Mouse (Mus musculus) hindbrain, embryonic 16.5 days (tissue): ENCODE results near the gene Tnnc1. TPM values are rescaled to one million over a fixed set of nuclear protein-coding genes. Genes with fewer than 3 reads are reported as not detected.

ENCODE experiments used
- ATAC-seq: fragments of 200-750 bp; cut with Nextera tagmentation; 2 replicates; pipeline ENCODE4 v1.8.0; 2017; ENCODE audit warnings: moderate TSS enrichment, moderate library complexity
- H3K27ac ChIP-seq: fragments of 300-500 bp; sonication (generic); 2 replicates; pipeline ENCODE4 v1.5.1; 2014; ENCODE audit warnings: low read depth, mild to moderate bottlenecking, control low read depth, low read length, moderate library complexity
- H3K27me3 ChIP-seq: fragments of 300-500 bp; sonication (generic); replicated peaks from 2 replicates; pipeline ENCODE4 v1.6.1; 2014; ENCODE audit warnings: low read length; ENCODE audit not compliant: control insufficient read depth, insufficient read depth
- H3K36me3 ChIP-seq: fragments of 300-500 bp; sonication (generic); 2 replicates; pipeline ENCODE4 v1.6.1; 2014; ENCODE audit warnings: mild to moderate bottlenecking, low read length, moderate library complexity, mixed read lengths; ENCODE audit not compliant: control insufficient read depth, insufficient read depth
- H3K4me1 ChIP-seq: fragments of 300-500 bp; sonication (generic); 2 replicates; pipeline ENCODE4 v1.6.1; 2014; ENCODE audit warnings: low read depth, low read length; ENCODE audit not compliant: control insufficient read depth, insufficient read depth
- H3K4me2 ChIP-seq: fragments of 300-500 bp; sonication (generic); 2 replicates; pipeline ENCODE4 v1.6.1; 2014; ENCODE audit warnings: mild to moderate bottlenecking, low read length, control low read depth, moderate library complexity
- H3K4me3 ChIP-seq: fragments of 300-500 bp; sonication (generic); 2 replicates; pipeline ENCODE4 v1.5.1; 2014; ENCODE audit warnings: mild to moderate bottlenecking, low read length, control low read depth, moderate library complexity
- H3K9ac ChIP-seq: fragments of 300-500 bp; sonication (generic); 2 replicates; pipeline ENCODE4 v1.6.1; 2014; ENCODE audit warnings: low read depth, mild to moderate bottlenecking, control low read depth, low read length, moderate library complexity
- H3K9me3 ChIP-seq: fragments of 300-500 bp; sonication (generic); 2 replicates; pipeline ENCODE4 v1.6.1; 2014; ENCODE audit warnings: mild to moderate bottlenecking, low read length, moderate library complexity; ENCODE audit not compliant: control insufficient read depth
- WGBS: fragments of 180-500 bp; shearing (Covaris S2); extraction: QIAGEN DNeasy Blood & Tissue Kit; methylation state at CpG from one replicate; pipeline ENCODE4 v1.1.7; 2014; 5-methylcytosine and 5-hydroxymethylcytosine counted together
- polyA plus RNA-seq: library from polyadenylated mRNA; unstranded; fragments of >200 nt; fragmentation: Nextera tagmentation; extraction: Ambion mirVana; gene quantifications from 2 replicates; pipeline ENCODE4 v1.2.1, GENCODE M21; 2015

Tnnc1 gene
- polyA plus RNA-seq, 1 experiment from 2014 or later, result 2.3 TPM

DNA sequence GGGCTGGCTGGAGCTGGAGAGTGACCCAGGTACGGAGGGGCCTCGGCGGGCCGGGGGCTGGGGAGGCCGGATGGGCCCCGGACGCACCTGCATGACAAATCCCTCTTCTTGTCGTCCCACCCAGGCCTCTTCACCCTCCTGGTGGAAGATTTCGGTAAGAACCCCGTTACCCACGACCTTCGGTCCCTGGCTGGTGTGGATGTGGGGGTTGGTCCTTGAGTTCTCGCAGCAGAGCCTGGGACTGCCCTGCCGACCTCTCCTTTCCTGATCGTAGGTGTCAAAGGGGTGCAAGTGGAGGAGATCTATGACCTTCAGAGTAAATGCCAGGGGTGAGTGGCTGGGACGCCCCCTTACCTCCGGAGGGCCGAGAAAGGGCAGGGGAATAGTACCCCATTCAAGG, 43.5 kb downstream of the Tnnc1 start:
- ATAC-seq, result no peak; the same call in 1 of the 2 replicates
- no peaks in the 10 kb centered on the region for H3K27me3 ChIP-seq
- peak overlapping the region; percentile 87 for H3K4me3 ChIP-seq
- peaks cover 27% of the 10 kb centered on the region for H3K36me3 ChIP-seq
- peaks cover 9% of the 10 kb centered on the region for H3K4me1 ChIP-seq
- peak overlapping the region; percentile 94 for H3K9ac ChIP-seq
- 1% methylated on average over 18 of the region's 18 CpGs for WGBS
- peak overlapping the region; percentile 77 for H3K4me2 ChIP-seq
- H3K27ac ChIP-seq, result peak overlapping the region; percentile 77
- no peaks in the 10 kb centered on the region for H3K9me3 ChIP-seq

DNA sequence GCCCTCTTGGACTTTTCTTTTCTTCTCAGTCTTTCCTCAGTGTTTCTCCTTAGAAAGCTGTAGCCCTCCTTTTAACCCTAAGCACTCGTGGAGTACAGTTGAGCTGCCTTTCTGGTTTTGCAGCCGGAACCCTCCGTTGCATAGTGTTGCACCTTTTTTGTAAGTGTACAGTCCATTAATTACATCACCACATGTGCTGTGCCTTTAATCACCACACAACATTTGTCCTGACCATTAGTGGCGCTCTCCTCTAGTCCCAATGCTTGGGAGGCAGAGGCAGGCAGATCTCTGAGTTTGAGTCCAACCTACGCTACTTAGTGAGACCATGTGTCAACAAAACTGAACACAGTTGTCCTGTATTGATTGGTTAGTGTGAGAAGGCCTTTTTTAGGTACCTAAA, 44.0 kb downstream of the Tnnc1 start:
- H3K4me2 ChIP-seq, result peak overlapping the region; percentile 77
- no peaks in the 10 kb centered on the region for H3K9me3 ChIP-seq
- peak overlapping the region; percentile 94 for H3K9ac ChIP-seq
- peak overlapping the region; percentile 87 for H3K4me3 ChIP-seq
- peaks cover 9% of the 10 kb centered on the region for H3K4me1 ChIP-seq
- no peak for ATAC-seq
- H3K36me3 ChIP-seq, result peaks cover 32% of the 10 kb centered on the region
- no peaks in the 10 kb centered on the region for H3K27me3 ChIP-seq
- 91% methylated on average over 5 of the region's 5 CpGs for WGBS
- no peak overlapping the region for H3K27ac ChIP-seq

DNA sequence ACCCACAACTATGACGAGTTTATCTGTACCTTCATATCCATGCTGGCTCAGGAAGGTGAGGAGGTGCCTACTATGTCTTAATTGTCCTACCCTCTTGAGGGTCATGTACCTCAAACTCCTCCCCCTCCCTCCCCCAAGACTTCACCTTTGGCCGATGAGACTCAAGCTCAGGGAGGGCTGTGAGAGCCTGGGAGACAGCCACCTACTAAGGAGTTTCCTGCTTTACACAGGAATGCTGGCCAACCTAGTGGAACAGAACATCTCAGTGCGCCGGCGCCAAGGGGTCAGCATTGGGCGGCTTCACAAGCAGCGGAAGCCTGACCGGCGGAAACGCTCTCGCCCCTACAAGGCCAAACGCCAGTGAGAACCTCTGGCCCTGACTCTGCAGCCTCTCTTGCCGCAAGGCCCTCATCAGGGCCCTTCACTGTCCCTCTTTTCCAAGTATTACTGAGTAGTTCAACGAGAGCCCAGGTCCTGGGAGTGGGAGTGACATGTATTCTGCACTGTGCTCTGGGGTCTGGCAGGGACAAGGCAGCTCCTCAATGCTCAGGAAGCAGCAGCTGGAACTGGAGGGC, 50.5 kb downstream of the Tnnc1 start:
- no peak for ATAC-seq
- no peak overlapping the region for H3K9ac ChIP-seq
- 96% methylated on average over 14 of the region's 14 CpGs for WGBS
- no peaks in the 10 kb centered on the region for H3K9me3 ChIP-seq
- H3K4me2 ChIP-seq, result no peak overlapping the region
- no peaks in the 10 kb centered on the region for H3K27me3 ChIP-seq
- H3K4me1 ChIP-seq, result no peaks in the 10 kb centered on the region
- H3K27ac ChIP-seq, result no peak overlapping the region
- H3K36me3 ChIP-seq, result peaks cover 76% of the 10 kb centered on the region
- no peak overlapping the region for H3K4me3 ChIP-seq

DNA sequence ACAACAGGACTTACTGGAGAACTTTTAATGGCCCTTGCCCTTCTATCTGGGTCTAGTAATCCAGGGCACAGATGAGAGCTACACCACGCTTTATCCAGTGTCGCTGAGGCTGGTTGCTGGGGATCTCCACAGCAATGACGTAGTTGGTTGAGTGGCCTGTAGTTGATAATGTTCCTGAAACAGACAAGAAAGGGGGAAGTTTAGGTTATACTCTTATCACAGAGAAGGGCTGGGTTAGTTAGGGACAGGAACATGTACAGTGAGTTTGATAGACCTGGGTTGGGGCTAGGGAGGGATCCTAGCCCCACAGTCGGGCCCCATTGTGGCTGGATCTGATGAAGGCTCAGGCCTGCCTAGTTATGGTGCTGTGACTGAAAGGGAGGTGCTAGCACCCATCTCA, 52.3 kb downstream of the Tnnc1 start:
- H3K4me1 ChIP-seq, result no peaks in the 10 kb centered on the region
- 92% methylated on average over 4 of the region's 4 CpGs for WGBS
- peaks cover 59% of the 10 kb centered on the region for H3K36me3 ChIP-seq
- no peak overlapping the region for H3K27ac ChIP-seq
- no peak overlapping the region for H3K4me2 ChIP-seq
- H3K4me3 ChIP-seq, result no peak overlapping the region
- no peaks in the 10 kb centered on the region for H3K27me3 ChIP-seq
- no peak overlapping the region for H3K9ac ChIP-seq
- H3K9me3 ChIP-seq, result no peaks in the 10 kb centered on the region
- ATAC-seq, result no peak

DNA sequence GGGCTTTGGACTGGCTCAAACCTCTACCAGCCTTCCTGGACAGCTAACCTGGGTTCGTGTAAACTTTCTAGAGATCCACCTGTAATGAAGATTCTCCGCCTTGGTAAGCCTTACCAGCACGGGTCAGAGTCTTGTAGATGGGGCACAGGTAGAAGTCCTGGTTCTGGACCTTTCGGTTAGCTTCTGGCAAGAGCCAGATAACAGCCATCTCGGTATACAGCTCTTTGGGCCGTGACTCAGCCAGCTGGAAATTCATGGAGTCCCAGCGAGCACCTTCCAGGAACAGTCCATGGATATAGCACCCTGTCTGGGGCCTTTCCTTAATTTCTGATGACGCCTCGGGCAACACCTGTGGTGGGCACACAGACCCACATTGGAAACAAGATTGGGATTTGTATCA, 52.8 kb downstream of the Tnnc1 start:
- H3K4me3 ChIP-seq, result no peak overlapping the region
- H3K27ac ChIP-seq, result no peak overlapping the region
- H3K9me3 ChIP-seq, result no peaks in the 10 kb centered on the region
- no peak overlapping the region for H3K9ac ChIP-seq
- WGBS, result 95% methylated on average over 9 of the region's 9 CpGs
- no peak overlapping the region for H3K4me2 ChIP-seq
- no peaks in the 10 kb centered on the region for H3K27me3 ChIP-seq
- no peaks in the 10 kb centered on the region for H3K4me1 ChIP-seq
- no peak for ATAC-seq
- H3K36me3 ChIP-seq, result peaks cover 54% of the 10 kb centered on the region

Other genes with a start within 250 kb of the Tnnc1 start
- gene Glt8d1, start 206.9 kb upstream of the Tnnc1 start, polyA plus RNA-seq, result 55.7 and 59.5 TPM in 2 replicates
- gene Spcs1, start 206.6 kb upstream of the Tnnc1 start, polyA plus RNA-seq, result 340 and 355 TPM in 2 replicates
- gene Pbrm1, start 189.2 kb upstream of the Tnnc1 start, polyA plus RNA-seq, result 98.7 and 108 TPM in 2 replicates
- 40.1 and 49.0 TPM in 2 replicates for gene Gnl3, start 189.2 kb upstream of the Tnnc1 start, polyA plus RNA-seq
- 51.3 and 53.9 TPM in 2 replicates for gene Smim4, start 79.4 kb upstream of the Tnnc1 start, polyA plus RNA-seq
- gene Nt5dc2, start 77.3 kb upstream of the Tnnc1 start, polyA plus RNA-seq, result 192 and 222 TPM in 2 replicates
- gene Stab1, start 39.7 kb upstream of the Tnnc1 start, polyA plus RNA-seq, result 13.5 and 17.5 TPM in 2 replicates
- gene Nisch, start 8.6 kb downstream of the Tnnc1 start, polyA plus RNA-seq, result 304 and 382 TPM in 2 replicates
- gene Sema3g, start 9.5 kb downstream of the Tnnc1 start, polyA plus RNA-seq, result 0.61 and 0.66 TPM in 2 replicates
- gene Phf7, start 43.0 kb downstream of the Tnnc1 start, polyA plus RNA-seq, result 7.8 and 9.8 TPM in 2 replicates
- 102 and 120 TPM in 2 replicates for gene Bap1, start 43.1 kb downstream of the Tnnc1 start, polyA plus RNA-seq
- 3.7 and 4.2 TPM in 2 replicates for gene Dnah1, start 115.6 kb downstream of the Tnnc1 start, polyA plus RNA-seq
- 76.5 and 86.9 TPM in 2 replicates for gene Capn7, start 128.3 kb downstream of the Tnnc1 start, polyA plus RNA-seq
- 152 and 155 TPM in 2 replicates for gene Sh3bp5, start 227.8 kb downstream of the Tnnc1 start, polyA plus RNA-seq